Mouse (Mus musculus): Measurements from ENCODE around the gene Gigyf1. TPM values are rescaled to one million over a fixed set of nuclear protein-coding genes. Genes with fewer than 3 reads are reported as not detected.

Gene Gigyf1
- polyA plus RNA-seq, 1 experiment, result 45.3 TPM

GRCm38 (mm10) chr5:137512847-137513794, 5.2 kb upstream of the Gigyf1 start:
- DNase-seq, result peak; percentile 36
- H3K4me3 ChIP-seq (replicated peaks; ENCODE audit: extremely low read depth, low read depth, low read length), result no peak overlapping the region
- WGBS, result 70% methylated on average over 11 of the region's 11 CpGs

GRCm38 (mm10) chr5:137513951-137514721, 4.2 kb upstream of the Gigyf1 start:
- no peak; the same call in 1 of the 2 replicates for TF ChIP-seq POLR2A (IDR thresholded peaks at IDR 0.05; ENCODE audit: borderline replicate concordance, extremely low read depth, low read depth, low read length)
- TF ChIP-seq CTCF (IDR thresholded peaks at IDR 0.05; ENCODE audit: insufficient read depth, low read length), result no peak
- WGBS, result 66% methylated on average over 12 of the region's 12 CpGs
- DNase-seq, result no peak

More at GRCm38 (mm10) chr5:137512847-137513794, 5.2 kb upstream of the Gigyf1 start:
- TF ChIP-seq CTCF (IDR thresholded peaks at IDR 0.05; ENCODE audit: insufficient read depth, low read length), result peak; percentile 63
- TF ChIP-seq POLR2A (IDR thresholded peaks at IDR 0.05; ENCODE audit: borderline replicate concordance, extremely low read depth, low read depth, low read length), result no peak
- H3K4me1 ChIP-seq (ENCODE audit: control insufficient read depth, insufficient read depth, low read length), result peaks cover 30% of the 10 kb centered on the region

GRCm38 (mm10) chr5:137514811-137515210, 3.5 kb upstream of the Gigyf1 start:
- 78% methylated on average over 3 of the region's 3 CpGs for WGBS
- no peak for DNase-seq
- Histone ChIP-seq H3K4me1 (ENCODE audit: control insufficient read depth, insufficient read depth, low read length) (peaks cover 30% of the 10 kb centered on the region), H3K4me3 (replicated peaks; ENCODE audit: extremely low read depth, low read depth, low read length) (no peak overlapping the region)
- TF ChIP-seq POLR2A (IDR thresholded peaks at IDR 0.05; ENCODE audit: borderline replicate concordance, extremely low read depth, low read depth, low read length), result no peak
- no peak for TF ChIP-seq CTCF (IDR thresholded peaks at IDR 0.05; ENCODE audit: insufficient read depth, low read length)

More at GRCm38 (mm10) chr5:137513951-137514721, 4.2 kb upstream of the Gigyf1 start:
- Histone ChIP-seq H3K4me1 (ENCODE audit: control insufficient read depth, insufficient read depth, low read length) (peaks cover 30% of the 10 kb centered on the region), H3K4me3 (replicated peaks; ENCODE audit: extremely low read depth, low read depth, low read length) (no peak overlapping the region)

GRCm38 (mm10) chr5:137519691-137520550, 1.6 kb downstream of the Gigyf1 start:
- no peak overlapping the region for H3K4me3 ChIP-seq (replicated peaks; ENCODE audit: extremely low read depth, low read depth, low read length)
- no peak for TF ChIP-seq POLR2A (IDR thresholded peaks at IDR 0.05; ENCODE audit: borderline replicate concordance, extremely low read depth, low read depth, low read length)
- TF ChIP-seq CTCF (IDR thresholded peaks at IDR 0.05; ENCODE audit: insufficient read depth, low read length), result no peak
- WGBS, result 80% methylated on average over 27 of the region's 27 CpGs
- DNase-seq, result no peak
- H3K4me1 ChIP-seq (ENCODE audit: control insufficient read depth, insufficient read depth, low read length), result no peaks in the 10 kb centered on the region; the same call in 1 of the 2 replicates

- H3K4me1 ChIP-seq (ENCODE audit: control insufficient read depth, insufficient read depth, low read length), result no peaks in the 10 kb centered on the region
- no peak overlapping the region for H3K4me3 ChIP-seq (replicated peaks; ENCODE audit: extremely low read depth, low read depth, low read length)
- no peak for DNase-seq
- TF ChIP-seq POLR2A (IDR thresholded peaks at IDR 0.05; ENCODE audit: borderline replicate concordance, extremely low read depth, low read depth, low read length) (no peak), CTCF (IDR thresholded peaks at IDR 0.05; ENCODE audit: insufficient read depth, low read length) (no peak)
- 73% methylated on average over 9 of the region's 9 CpGs for WGBS
These were observed 3.5 kb downstream of the Gigyf1 start for GRCm38 (mm10) chr5:137521861-137522260.

GRCm38 (mm10) chr5:137522711-137523110, 4.4 kb downstream of the Gigyf1 start:
- Histone ChIP-seq H3K4me3 (replicated peaks; ENCODE audit: extremely low read depth, low read depth, low read length) (no peak overlapping the region), H3K4me1 (ENCODE audit: control insufficient read depth, insufficient read depth, low read length) (no peaks in the 10 kb centered on the region)
- no peak for TF ChIP-seq POLR2A (IDR thresholded peaks at IDR 0.05; ENCODE audit: borderline replicate concordance, extremely low read depth, low read depth, low read length)
- TF ChIP-seq CTCF (IDR thresholded peaks at IDR 0.05; ENCODE audit: insufficient read depth, low read length), result no peak
- WGBS, result 74% methylated on average over 11 of the region's 11 CpGs
- no peak for DNase-seq

GRCm38 (mm10) chr5:137523396-137524250, 5.3 kb downstream of the Gigyf1 start:
- no peak for DNase-seq
- 81% methylated on average over 25 of the region's 25 CpGs for WGBS
- no peak overlapping the region for H3K4me3 ChIP-seq (replicated peaks; ENCODE audit: extremely low read depth, low read depth, low read length)
- no peaks in the 10 kb centered on the region for H3K4me1 ChIP-seq (ENCODE audit: control insufficient read depth, insufficient read depth, low read length)
- TF ChIP-seq POLR2A (IDR thresholded peaks at IDR 0.05; ENCODE audit: borderline replicate concordance, extremely low read depth, low read depth, low read length), result no peak
- TF ChIP-seq CTCF (IDR thresholded peaks at IDR 0.05; ENCODE audit: insufficient read depth, low read length), result no peak

GRCm38 (mm10) chr5:137524251-137524515, 5.8 kb downstream of the Gigyf1 start:
- TF ChIP-seq POLR2A (IDR thresholded peaks at IDR 0.05; ENCODE audit: borderline replicate concordance, extremely low read depth, low read depth, low read length) (no peak), CTCF (IDR thresholded peaks at IDR 0.05; ENCODE audit: insufficient read depth, low read length) (no peak)
- no peak overlapping the region for H3K4me3 ChIP-seq (replicated peaks; ENCODE audit: extremely low read depth, low read depth, low read length)
- no peaks in the 10 kb centered on the region for H3K4me1 ChIP-seq (ENCODE audit: control insufficient read depth, insufficient read depth, low read length)
- no peak for DNase-seq
- WGBS, result 90% methylated on average over 8 of the region's 8 CpGs

Measured in lung, adult 2 months (tissue).